Mouse (Mus musculus): ENCODE results near the gene Kcnk6. TPM values are rescaled to one million over a fixed set of nuclear protein-coding genes. Genes with fewer than 3 reads are reported as not detected.
A peak's percentile ranks its signal among the peaks of the same experiment; 100 is the strongest.
"Not testable (repeated sequence)": the region's sequence is repeated elsewhere in the genome, so short reads cannot be mapped to it uniquely, and the experiment has no call there.

Kcnk6 gene
- polyA plus RNA-seq, 1 experiment = 30.6 TPM

DNA sequence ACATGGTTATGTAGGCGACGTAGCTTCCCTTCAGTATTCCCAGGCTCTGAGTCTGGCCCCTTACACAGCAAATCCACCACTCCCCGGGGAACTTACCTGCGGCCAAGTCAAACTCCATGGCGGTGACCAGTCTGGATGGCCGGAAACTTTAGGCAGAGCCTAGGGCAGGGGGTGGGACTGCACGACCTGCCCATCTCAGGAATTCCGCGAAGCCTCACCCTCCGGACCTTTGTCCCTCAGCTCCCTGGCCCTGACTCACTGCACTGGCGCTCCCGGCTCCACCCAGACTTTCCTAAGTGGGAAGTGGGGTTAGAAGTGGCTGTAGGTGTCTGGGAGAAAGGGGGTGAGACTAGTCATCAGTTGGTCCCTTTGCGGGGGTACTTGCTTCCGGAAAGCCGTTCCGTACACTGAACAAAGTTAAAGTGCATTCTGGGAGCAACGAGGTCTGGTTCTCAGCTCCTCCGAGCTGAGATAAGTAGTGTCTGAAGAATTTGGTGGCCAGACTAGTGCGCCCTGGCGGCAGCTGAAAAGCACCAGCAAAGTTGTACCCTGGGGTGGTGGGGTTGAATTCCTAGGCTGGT, 16.0 kb upstream of the Kcnk6 start, which contains the start of gene 2200002D01Rik:
Gene 2200002D01Rik (minus strand): TSS at position 206 of the 581 bp plus-strand sequence.
- 0 out of 2 replicates have a peak, but pooled peaks have one; percentile 12 for TF ChIP-seq CTCF (IDR thresholded peaks at IDR 0.05; ENCODE audit: insufficient read depth, low read length)
- TF ChIP-seq POLR2A (IDR thresholded peaks at IDR 0.05; ENCODE audit: borderline replicate concordance, extremely low read depth, low read depth, low read length) = no peak
- peak within 1 kb of the TSS; percentile 61 for H3K4me3 ChIP-seq (replicated peaks; ENCODE audit: extremely low read depth, low read depth, low read length)
- DNase-seq = peak; percentile 67
- peaks cover 5% of the 10 kb centered on the region; the same call in 1 of the 2 replicates for H3K4me1 ChIP-seq (ENCODE audit: control insufficient read depth, insufficient read depth, low read length)
- 32% methylated on average over 20 of the region's 20 CpGs for WGBS

DNA sequence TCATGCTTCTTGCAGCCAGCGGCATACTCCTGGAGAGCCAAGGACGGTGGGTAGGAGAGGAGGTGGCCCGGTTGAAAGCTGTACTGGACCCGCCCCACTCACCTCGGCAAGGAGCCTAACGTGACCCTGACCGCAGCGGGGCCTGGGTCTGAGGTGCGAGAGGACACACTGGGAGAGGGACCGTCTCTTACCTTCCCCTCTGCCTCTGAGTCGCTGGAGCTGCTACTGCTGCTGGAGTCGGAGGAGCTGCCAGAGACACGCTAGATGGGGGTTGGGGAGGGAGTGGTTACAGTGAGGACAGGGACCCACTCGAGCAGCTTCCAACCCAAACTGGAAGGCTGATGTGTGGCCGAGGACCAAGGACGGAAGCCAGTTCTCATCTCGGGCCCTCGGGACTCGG, 15.4 kb upstream of the Kcnk6 start:
- TF ChIP-seq POLR2A (IDR thresholded peaks at IDR 0.05; ENCODE audit: borderline replicate concordance, extremely low read depth, low read depth, low read length) (no peak), CTCF (IDR thresholded peaks at IDR 0.05; ENCODE audit: insufficient read depth, low read length) (no peak)
- Histone ChIP-seq H3K4me3 (replicated peaks; ENCODE audit: extremely low read depth, low read depth, low read length) (peak overlapping the region; percentile 61), H3K4me1 (ENCODE audit: control insufficient read depth, insufficient read depth, low read length) (peaks cover 5% of the 10 kb centered on the region; the same call in 1 of the 2 replicates)
- WGBS = 31% methylated on average over 19 of the region's 19 CpGs
- DNase-seq = no peak

DNA sequence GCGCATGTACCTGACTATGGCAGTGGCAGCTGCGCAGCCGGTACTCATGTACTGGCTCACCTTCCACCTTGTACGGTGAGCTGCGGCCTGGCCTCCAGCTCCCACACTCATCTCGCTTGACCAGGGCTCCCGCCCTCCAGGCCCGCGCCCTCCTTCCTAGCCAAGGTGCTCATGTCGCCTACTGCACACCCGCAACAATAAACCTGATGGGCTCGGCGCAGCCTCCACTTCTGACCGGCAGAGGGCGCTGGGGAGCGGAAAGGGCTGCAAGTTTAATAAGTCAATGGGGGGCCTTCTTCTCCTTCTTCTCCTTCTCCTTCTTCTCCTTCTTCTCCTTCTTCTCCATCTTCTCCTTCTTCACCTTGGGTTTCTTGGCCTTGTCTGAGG, 15.0 kb upstream of the Kcnk6 start:
- Histone ChIP-seq H3K4me3 (replicated peaks; ENCODE audit: extremely low read depth, low read depth, low read length) (peak overlapping the region; percentile 61), H3K4me1 (ENCODE audit: control insufficient read depth, insufficient read depth, low read length) (peaks cover 5% of the 10 kb centered on the region; the same call in 1 of the 2 replicates)
- 37% methylated on average over 16 of the region's 16 CpGs for WGBS
- TF ChIP-seq CTCF (IDR thresholded peaks at IDR 0.05; ENCODE audit: insufficient read depth, low read length) (peak; percentile 76), POLR2A (IDR thresholded peaks at IDR 0.05; ENCODE audit: borderline replicate concordance, extremely low read depth, low read depth, low read length) (no peak)
- DNase-seq = peak; percentile 89

DNA sequence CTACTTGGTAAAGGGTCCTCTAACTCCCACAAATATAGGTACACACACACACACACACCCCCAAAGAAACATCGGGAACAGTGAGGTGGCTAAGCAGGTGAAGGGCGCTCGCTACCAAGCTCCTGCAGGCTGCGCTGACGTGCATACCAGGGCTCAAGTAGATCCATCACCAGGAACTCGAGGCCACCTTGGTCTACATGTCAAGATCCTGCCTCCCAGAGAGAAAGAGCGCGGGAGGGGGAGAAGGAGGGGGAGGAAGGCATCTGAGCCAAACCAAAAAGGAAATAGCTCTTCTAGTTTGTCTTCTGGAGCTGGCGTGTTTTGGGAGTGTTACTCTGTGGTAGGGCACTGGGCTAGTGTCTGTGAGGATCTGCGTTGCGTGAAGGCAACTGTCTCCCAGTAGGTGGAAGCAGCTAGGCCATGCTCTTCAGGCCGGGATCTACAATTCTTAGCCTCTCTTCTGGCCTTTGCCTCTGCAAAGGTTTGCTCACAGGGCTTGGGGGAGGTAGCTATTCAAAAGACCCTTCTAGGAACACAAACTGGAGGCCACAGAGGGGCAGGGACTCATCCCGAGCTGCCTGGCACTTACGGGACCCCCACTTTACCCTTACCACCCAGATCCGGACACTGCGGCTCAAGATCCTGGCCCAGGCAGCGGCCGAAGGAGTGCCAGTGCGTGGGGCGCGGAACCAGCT, 14.5 kb upstream of the Kcnk6 start:
- DNase-seq = no peak
- TF ChIP-seq POLR2A (IDR thresholded peaks at IDR 0.05; ENCODE audit: borderline replicate concordance, extremely low read depth, low read depth, low read length) (no peak), CTCF (IDR thresholded peaks at IDR 0.05; ENCODE audit: insufficient read depth, low read length) (no peak)
- WGBS = 74% methylated on average over 21 of the region's 21 CpGs
- no peak overlapping the region for H3K4me3 ChIP-seq (replicated peaks; ENCODE audit: extremely low read depth, low read depth, low read length)
- H3K4me1 ChIP-seq (ENCODE audit: control insufficient read depth, insufficient read depth, low read length) = peaks cover 5% of the 10 kb centered on the region; the same call in 1 of the 2 replicates

DNA sequence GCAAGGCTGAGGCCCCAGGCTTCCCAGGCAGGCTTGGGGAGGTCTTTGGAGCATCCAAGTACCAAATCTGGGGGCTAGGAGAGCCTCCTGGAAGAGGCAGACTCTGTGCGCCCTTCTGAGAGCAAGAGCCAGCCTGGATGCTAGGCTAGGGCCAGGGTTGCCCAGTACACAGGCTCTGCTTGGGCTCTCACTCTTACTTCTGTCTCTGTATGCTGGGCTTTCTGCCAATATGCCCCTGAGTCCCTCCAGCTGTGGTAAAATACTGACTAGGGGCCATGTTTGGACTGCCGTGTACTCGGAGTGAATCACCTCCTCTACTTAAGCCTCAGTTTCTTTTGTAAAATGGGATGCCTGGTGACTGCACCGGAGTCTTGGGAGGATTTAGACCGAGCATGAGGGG, 13.7 kb upstream of the Kcnk6 start:
- DNase-seq = no peak
- TF ChIP-seq POLR2A (IDR thresholded peaks at IDR 0.05; ENCODE audit: borderline replicate concordance, extremely low read depth, low read depth, low read length) = no peak
- TF ChIP-seq CTCF (IDR thresholded peaks at IDR 0.05; ENCODE audit: insufficient read depth, low read length) = no peak
- Histone ChIP-seq H3K4me3 (replicated peaks; ENCODE audit: extremely low read depth, low read depth, low read length) (no peak overlapping the region), H3K4me1 (ENCODE audit: control insufficient read depth, insufficient read depth, low read length) (peaks cover 5% of the 10 kb centered on the region; the same call in 1 of the 2 replicates)
- 69% methylated on average over 5 of the region's 5 CpGs for WGBS

DNA sequence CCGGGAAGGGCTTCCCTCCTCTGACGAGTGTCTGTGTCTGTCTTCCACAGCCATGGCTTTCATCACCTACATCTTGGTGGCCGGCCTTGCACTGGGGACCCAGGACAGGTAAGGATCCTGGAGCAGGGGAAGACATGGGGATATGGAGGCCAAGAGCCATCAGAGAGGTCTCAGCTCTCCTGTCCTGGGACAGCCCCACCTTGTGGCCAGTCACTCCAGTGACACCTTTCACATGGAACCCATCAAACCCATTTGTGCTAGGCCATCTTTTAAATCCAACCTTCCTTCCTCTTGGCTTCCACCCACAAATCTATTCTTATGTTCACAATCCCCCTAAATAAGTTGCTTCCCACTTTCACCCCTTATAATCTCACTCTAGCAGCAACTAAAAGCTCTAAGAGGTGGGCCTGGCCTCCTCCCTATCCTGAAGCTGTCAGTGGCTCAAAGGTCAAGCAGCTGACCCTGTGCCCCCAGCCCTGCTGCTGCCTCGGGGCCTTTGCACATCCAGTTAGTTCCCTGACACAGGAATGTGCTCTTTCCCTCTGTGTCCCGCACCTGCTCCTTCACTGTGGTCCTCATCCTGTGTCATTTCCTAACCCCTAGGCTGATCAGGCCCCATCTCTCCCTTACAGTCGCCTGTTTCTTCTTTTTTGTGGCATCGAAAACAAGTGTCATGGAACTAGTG, 12.6 kb upstream of the Kcnk6 start:
- DNase-seq = no peak
- peaks cover 5% of the 10 kb centered on the region; the same call in 1 of the 2 replicates for H3K4me1 ChIP-seq (ENCODE audit: control insufficient read depth, insufficient read depth, low read length)
- no peak overlapping the region for H3K4me3 ChIP-seq (replicated peaks; ENCODE audit: extremely low read depth, low read depth, low read length)
- 84% methylated on average over 7 of the region's 7 CpGs for WGBS
- TF ChIP-seq CTCF (IDR thresholded peaks at IDR 0.05; ENCODE audit: insufficient read depth, low read length) (peak; percentile 86), POLR2A (IDR thresholded peaks at IDR 0.05; ENCODE audit: borderline replicate concordance, extremely low read depth, low read depth, low read length) (no peak)

DNA sequence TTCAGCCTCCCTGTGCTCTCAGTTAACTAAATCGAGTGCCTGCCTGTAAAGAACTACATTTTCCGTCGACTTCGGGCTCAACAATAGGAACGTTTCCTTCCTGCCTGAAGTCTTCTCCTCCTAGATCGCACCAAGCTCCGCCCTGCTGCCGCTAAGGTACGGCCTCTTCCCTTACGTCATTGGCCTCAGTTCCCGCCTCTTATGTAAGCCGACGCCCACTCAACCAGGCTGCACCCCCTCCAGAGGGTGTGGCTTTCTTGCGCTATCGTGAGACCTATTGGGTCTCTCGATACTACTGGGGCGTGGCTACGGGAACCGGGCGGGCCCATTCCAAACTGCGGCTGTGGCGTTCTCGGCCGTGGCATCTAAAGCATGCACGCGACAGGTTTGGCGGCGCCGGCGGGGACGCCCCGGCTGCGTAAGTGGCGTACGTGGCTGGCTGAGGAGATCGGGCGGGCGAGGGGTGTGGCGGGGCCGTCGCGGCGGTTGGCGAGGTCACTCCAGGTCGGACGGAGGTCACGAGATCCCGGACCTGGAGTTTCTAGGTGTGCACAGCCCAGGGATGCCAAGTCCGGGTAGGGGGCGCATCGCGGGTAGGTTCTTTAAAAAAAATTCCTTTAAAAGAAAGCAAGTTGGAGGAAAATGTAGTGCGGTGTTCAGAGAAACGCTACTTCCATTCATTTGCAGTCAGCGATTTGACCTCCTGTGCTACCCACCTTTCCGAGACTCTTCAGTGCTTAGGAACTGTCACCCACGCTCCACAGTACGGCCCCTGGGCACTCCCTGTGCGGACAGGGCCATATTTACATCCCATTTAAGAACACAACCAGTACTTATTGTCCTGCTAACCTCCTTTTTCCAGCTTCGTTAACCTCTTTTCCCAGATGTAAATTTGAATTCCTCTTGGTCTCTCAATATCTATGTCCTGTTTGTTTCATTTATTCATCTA, 6.0 kb upstream of the Kcnk6 start, which contains the start of gene Yif1b:
Gene Yif1b (plus strand): TSS at position 311 of the 949 bp plus-strand sequence.
- no peak for TF ChIP-seq CTCF (IDR thresholded peaks at IDR 0.05; ENCODE audit: insufficient read depth, low read length)
- peak; percentile 94 for TF ChIP-seq POLR2A (IDR thresholded peaks at IDR 0.05; ENCODE audit: borderline replicate concordance, extremely low read depth, low read depth, low read length)
- Histone ChIP-seq H3K4me3 (replicated peaks; ENCODE audit: extremely low read depth, low read depth, low read length) (peak within 1 kb of the TSS; percentile 67), H3K4me1 (ENCODE audit: control insufficient read depth, insufficient read depth, low read length) (peaks cover 2% of the 10 kb centered on the region; the same call in 1 of the 2 replicates)
- DNase-seq = peak; percentile 97
- WGBS = 1% methylated on average over 60 of the region's 60 CpGs

DNA sequence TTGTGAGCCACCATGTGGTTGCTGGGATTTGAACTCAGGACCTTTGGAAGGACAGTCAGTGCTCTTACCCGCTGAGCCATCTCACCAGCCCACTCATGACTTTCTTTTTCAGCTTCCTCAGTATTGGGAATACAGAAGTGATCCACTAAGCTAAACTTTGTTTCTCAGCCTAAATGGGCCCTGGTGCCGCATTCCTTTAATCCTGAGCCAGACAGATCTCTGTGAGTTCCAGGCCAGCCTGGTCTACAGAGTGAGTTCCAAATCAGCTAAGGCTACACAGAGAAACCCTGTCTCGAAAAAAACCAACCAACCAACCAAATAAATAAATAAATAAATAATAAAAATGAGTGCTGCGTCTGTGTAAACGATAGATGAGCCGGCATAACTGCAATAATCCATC, 5.3 kb upstream of the Kcnk6 start:
- peak; percentile 28 for DNase-seq
- not testable (repeated sequence) for H3K4me1 ChIP-seq (ENCODE audit: control insufficient read depth, insufficient read depth, low read length)
- WGBS = 18% methylated on average over 6 of the region's 6 CpGs
- H3K4me3 ChIP-seq (replicated peaks; ENCODE audit: extremely low read depth, low read depth, low read length) = peak overlapping the region; percentile 54

DNA sequence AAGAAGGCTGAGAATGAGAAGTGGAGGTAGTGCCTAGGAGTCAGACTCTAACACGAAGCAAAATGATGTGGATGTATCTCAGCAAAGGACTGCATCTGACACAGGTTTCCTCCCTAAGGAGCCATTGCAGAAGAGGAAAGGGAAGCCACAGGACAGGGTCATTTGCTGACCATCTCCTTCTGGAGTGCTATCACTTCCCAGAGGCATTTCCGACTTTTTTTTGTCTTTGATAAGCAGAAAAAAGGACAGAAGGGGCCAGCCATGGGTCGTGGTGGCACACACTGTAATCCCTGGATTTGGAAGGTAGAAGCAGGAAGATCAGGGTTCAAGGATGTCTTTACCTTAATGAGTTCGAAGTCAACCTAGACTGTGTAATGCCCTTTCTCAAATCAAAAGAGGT, 4.3 kb upstream of the Kcnk6 start:
- no peak for DNase-seq
- 82% methylated on average over 4 of the region's 4 CpGs for WGBS
- Histone ChIP-seq H3K4me1 (ENCODE audit: control insufficient read depth, insufficient read depth, low read length) (peaks cover 5% of the 10 kb centered on the region; the same call in 1 of the 2 replicates), H3K4me3 (replicated peaks; ENCODE audit: extremely low read depth, low read depth, low read length) (no peak overlapping the region)
- TF ChIP-seq POLR2A (IDR thresholded peaks at IDR 0.05; ENCODE audit: borderline replicate concordance, extremely low read depth, low read depth, low read length) (no peak), CTCF (IDR thresholded peaks at IDR 0.05; ENCODE audit: insufficient read depth, low read length) (no peak)

Measured in lung, adult 2 months (tissue).